Comparison of ENCODE assay signal across 7 mouse cellular contexts in the genomic region with DNA sequence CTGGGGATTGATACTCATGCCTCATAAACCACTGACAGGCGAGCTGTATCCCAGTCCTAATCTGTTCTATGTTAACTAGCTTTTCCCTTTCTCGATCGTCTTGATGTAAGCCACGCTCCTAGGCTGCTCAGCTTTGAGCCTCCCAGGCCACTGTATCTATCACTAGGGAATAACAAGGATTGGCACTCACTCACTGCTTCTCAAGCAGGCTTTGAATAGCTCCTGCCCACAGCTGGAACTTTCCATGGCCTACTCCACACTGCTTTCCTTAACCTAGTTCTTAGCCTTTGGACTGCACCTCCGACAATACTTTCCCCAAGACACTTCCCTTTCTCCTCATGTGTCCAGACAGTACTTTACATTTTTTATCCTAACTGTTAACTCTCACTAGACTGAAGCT. TPM values are rescaled to one million over a fixed set of nuclear protein-coding genes. Genes with fewer than 3 reads are reported as not detected.
DNase-seq lines count a peak whose midpoint lies in the region; ATAC-seq and TF ChIP-seq lines count a peak whose summit lies in the region.

No protein-coding gene starts in this region.

- TF ChIP-seq POLR2A in bone marrow macrophage, adult 2 months (IDR thresholded peaks at IDR 0.05; ENCODE audit: borderline replicate concordance, low read depth, low read length), result no peak

- H3K9ac ChIP-seq in heart, postnatal 0 days (replicated peaks; ENCODE audit: low read depth, low read length), result no peak overlapping the region
- H3K9ac ChIP-seq in limb, embryonic 15.5 days, result no peak overlapping the region

- no peak for ATAC-seq in heart, postnatal 0 days (ENCODE audit: insufficient read depth, low read depth)
- ATAC-seq in limb, embryonic 15.5 days (ENCODE audit: insufficient number of reproducible peaks, low FRiP score, low TSS enrichment, low read depth), result no peak

- TF ChIP-seq EP300 in heart, postnatal 0 days (IDR thresholded peaks at IDR 0.05; ENCODE audit: low read depth), result no peak

- DNase-seq in 3T3-L1 (ENCODE audit: low read depth, low spot score), result peak; percentile 6
- no peak for DNase-seq in heart, postnatal 0 days (ENCODE audit: low spot score)
- no peak for DNase-seq in thymus, postnatal 25 days
- no peak for DNase-seq in gastrocnemius, postnatal 4 days (ENCODE audit: low spot score in 2 of 2)
- DNase-seq in cerebellum, adult 18-20 months, result no peak

- H3K27me3 ChIP-seq in heart, postnatal 0 days (ENCODE audit: control insufficient read depth, insufficient read depth, low read length), result no peaks in the 10 kb centered on the region
- no peaks in the 10 kb centered on the region for H3K27me3 ChIP-seq in limb, embryonic 15.5 days

- H3K36me3 ChIP-seq in heart, postnatal 0 days (replicated peaks; ENCODE audit: control insufficient read depth, insufficient read depth, low read length), result peaks cover 64% of the 10 kb centered on the region
- peaks cover 56% of the 10 kb centered on the region for H3K36me3 ChIP-seq in limb, embryonic 15.5 days

- peaks cover 6% of the 10 kb centered on the region for H3K4me1 ChIP-seq in bone marrow macrophage, adult 2 months (ENCODE audit: control insufficient read depth, insufficient read depth, low read length)
- H3K4me1 ChIP-seq in heart, postnatal 0 days (ENCODE audit: control insufficient read depth, insufficient read depth), result peaks cover 11% of the 10 kb centered on the region; the same call in 1 of the 2 replicates
- H3K4me1 ChIP-seq in limb, embryonic 15.5 days, result peaks cover 9% of the 10 kb centered on the region; the same call in 1 of the 2 replicates

- H3K4me2 ChIP-seq in heart, postnatal 0 days (ENCODE audit: low read depth, low read length), result peak overlapping the region; percentile 85; the same call in 1 of the 2 replicates
- peak overlapping the region; percentile 42 for H3K4me2 ChIP-seq in limb, embryonic 15.5 days

- peak overlapping the region; percentile 11; the same call in 1 of the 2 replicates for H3K4me3 ChIP-seq in bone marrow macrophage, adult 2 months (ENCODE audit: insufficient read depth, low read length)
- no peak overlapping the region for H3K4me3 ChIP-seq in heart, postnatal 0 days (ENCODE audit: low read depth, low read length)
- H3K4me3 ChIP-seq in limb, embryonic 15.5 days, result peak overlapping the region; percentile 74; the same call in 1 of the 2 replicates

- TF ChIP-seq CTCF in bone marrow macrophage, adult 2 months (IDR thresholded peaks at IDR 0.05; ENCODE audit: low read depth, low read length), result no peak
- TF ChIP-seq CTCF in heart, postnatal 0 days (IDR thresholded peaks at IDR 0.05; ENCODE audit: low read depth), result no peak

- 69% methylated on average over 5 of the region's 5 CpGs for WGBS in heart, postnatal 0 days
- 82% methylated on average over 5 of the region's 5 CpGs for WGBS in limb, embryonic 15.5 days

- H3K27ac ChIP-seq in bone marrow macrophage, adult 2 months (ENCODE audit: insufficient read depth, low read depth, low read length), result no peak overlapping the region
- H3K27ac ChIP-seq in heart, postnatal 0 days (ENCODE audit: low read depth), result no peak overlapping the region
- H3K27ac ChIP-seq in limb, embryonic 15.5 days, result no peak overlapping the region

- H3K9me3 ChIP-seq in heart, postnatal 0 days (replicated peaks; ENCODE audit: control insufficient read depth, low read length), result no peaks in the 10 kb centered on the region
- no peaks in the 10 kb centered on the region for H3K9me3 ChIP-seq in limb, embryonic 15.5 days

RNA-seq across cellular contexts. Expression of a gene that starts 1.9 kb away (rescaled TPM):
- polyA plus RNA-seq in bone marrow macrophage, adult 2 months (2012; ENCODE audit: insufficient read depth, insufficient read length, missing spikeins), result 177 and 178 TPM in 2 replicates
- total RNA-seq in heart, postnatal 0 days (2014; rRNA removed; ENCODE audit: low replicate concordance), result 53.5 and 90.6 TPM in 2 replicates
- polyA plus RNA-seq in heart, postnatal 0 days (2015; fragmentation: Nextera tagmentation; extraction: Ambion mirVana), result 81.7 and 88.9 TPM in 2 replicates
- polyA plus RNA-seq in limb, embryonic 15.5 days (2015; fragmentation: Nextera tagmentation; extraction: Ambion mirVana), result 193 and 212 TPM in 2 replicates
- 100 to 1,000 TPM in 1 of 2 experiments, 10 to 100 TPM in 1; 73.6 to 101 TPM for total RNA-seq in gastrocnemius, postnatal 4 days (2021)

RNA-seq across cellular contexts. Expression of a gene that starts 58.6 kb away (rescaled TPM):
- polyA plus RNA-seq in bone marrow macrophage, adult 2 months (2012; ENCODE audit: insufficient read depth, insufficient read length, missing spikeins), result not detected in 2 replicates
- total RNA-seq in heart, postnatal 0 days (2014; rRNA removed; ENCODE audit: low replicate concordance), result 38.4 and 59.5 TPM in 2 replicates
- polyA plus RNA-seq in heart, postnatal 0 days (2015; fragmentation: Nextera tagmentation; extraction: Ambion mirVana), result 2.6 and 2.7 TPM in 2 replicates
- 26.6 and 38.2 TPM in 2 replicates for polyA plus RNA-seq in limb, embryonic 15.5 days (2015; fragmentation: Nextera tagmentation; extraction: Ambion mirVana)
- total RNA-seq in gastrocnemius, postnatal 4 days (2021), result 10 to 100 TPM; 26.4 to 27.2 TPM
